Mouse (Mus musculus) Patski (cell line): ENCODE data around the gene Galnt6. TPM values are rescaled to one million over a fixed set of nuclear protein-coding genes. Genes with fewer than 3 reads are reported as not detected.

Experiments used
- ATAC-seq: fragments of 100-300 bp; one replicate; pipeline ENCODE4 v1.8.0; 2021
- CTCF ChIA-PET: fragments of 350-600 bp; sonication (Branson Sonifier 250); formaldehyde crosslinking; loops from one replicate; lab custom pipeline; 2022; ENCODE audit warnings: inconsistent platforms; lab: Charles Lee
- POLR2A ChIA-PET: fragments of 350-600 bp; sonication (Branson Sonifier 250); formaldehyde crosslinking; loops from one replicate; lab custom pipeline; 2022; ENCODE audit warnings: antibody characterized with exemption, inconsistent platforms; lab: Charles Lee
- DNase-seq: peaks from one replicate; pipeline ENCODE4 v3.0.0-alpha.2; 2011; ENCODE audit warnings: low read depth, low spot score
- H3K27me3 ChIP-seq: fragments of 371-371 bp; one replicate; pipeline ENCODE4 v1.5.1; 2021
- CTCF ChIP-seq: fragments of 100-300 bp; IDR thresholded peaks from one replicate; pipeline ENCODE4 v1.5.1; 2021
- in situ Hi-C: fragments of 300-500 bp; cut with MboI; formaldehyde crosslinking; loops from 3 replicates; pipeline ENCODE4 v1.11.1; 2018; ENCODE audit warnings: low pct_unique_long_range_greater_than_20kb, mixed read lengths
- polyA plus RNA-seq: library from polyadenylated mRNA; unstranded; gene quantifications from one replicate; pipeline ENCODE4 v1.2.3, GENCODE M21; 2021

The Galnt6 gene
- polyA plus RNA-seq, 1 experiment from 2014 or later = 0.03 TPM

DNA sequence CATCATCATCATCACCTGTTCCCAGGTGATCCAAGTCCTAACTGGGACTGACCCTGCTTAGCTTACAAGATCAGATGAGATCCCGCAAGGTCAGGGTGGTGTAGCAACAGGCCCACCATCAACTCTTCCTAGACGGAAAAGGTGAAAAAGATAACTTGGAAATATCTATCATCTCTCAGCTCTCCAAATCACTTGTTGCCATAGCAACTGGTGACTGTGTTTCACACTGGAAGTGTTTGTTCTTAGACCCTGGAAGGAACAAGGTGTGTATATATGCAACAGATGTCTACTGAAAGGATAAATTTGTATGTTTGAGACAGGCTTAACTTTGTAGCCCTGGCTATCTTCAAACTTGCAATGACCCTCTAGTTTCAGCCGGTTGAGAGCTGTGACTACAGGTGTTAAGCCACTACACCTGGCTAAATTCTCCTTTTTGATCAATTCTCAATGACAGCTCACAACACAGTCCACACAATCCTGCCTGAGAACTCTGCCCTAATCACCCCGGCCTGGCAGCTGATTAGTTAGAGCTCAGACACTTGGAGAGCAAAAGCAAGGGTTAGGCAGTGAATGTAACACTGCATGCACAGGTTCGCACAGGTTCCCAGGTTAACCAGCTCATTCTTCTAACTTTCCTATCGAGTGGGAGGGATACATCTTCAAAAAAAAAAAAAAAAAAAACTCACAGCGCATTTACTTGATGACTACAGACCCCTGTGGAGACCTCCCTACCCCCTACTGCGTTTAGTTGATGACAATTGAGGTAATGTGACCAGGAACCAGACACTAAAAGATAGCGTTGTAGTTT is 63.6 kb downstream of the Galnt6 start:
- no peak for ATAC-seq

DNA sequence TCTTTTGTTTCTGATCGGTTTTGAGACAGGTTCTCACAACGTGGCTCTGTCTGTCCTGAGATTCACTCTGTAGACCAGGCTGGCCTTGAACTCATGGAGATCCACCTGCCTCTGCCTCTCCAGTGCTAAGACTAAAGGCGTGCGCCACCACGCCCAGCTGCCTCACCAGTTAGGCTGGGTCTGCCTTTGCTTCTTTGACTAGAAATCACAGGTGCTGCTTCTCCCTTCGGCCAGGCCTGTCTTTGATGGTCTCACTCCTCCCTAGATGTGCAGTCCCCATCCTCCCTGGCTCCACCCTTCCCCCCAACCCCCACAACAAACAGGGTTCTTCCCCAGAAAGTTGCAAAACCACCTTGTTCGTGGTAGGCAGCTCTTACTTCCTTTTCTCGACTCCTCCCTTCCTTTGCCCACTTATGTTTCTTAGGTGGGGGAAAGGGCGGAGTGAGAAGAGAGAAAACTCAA is 64.3 kb downstream of the Galnt6 start:
- in situ Hi-C loops = no loop called here
- TF ChIP-seq CTCF = no peak
- POLR2A ChIA-PET = interaction anchor here (1.5 kb wide), 1 partner anchor 13 kb away, joined by 3 read pairs; no protein-coding TSS in a partner anchor
- ATAC-seq (no peak), DNase-seq (no peak)
- H3K27me3 ChIP-seq = no peaks in the 10 kb centered on the region
- CTCF ChIA-PET = interaction anchor here (1.5 kb wide), 1 partner anchor 89 kb away, joined by 3 read pairs; no protein-coding TSS in a partner anchor

More for the DNA sequence above, 63.6 kb downstream of the Galnt6 start:
- ChIA-PET POLR2A (interaction anchor here (0.5 kb wide), 1 partner anchor 15 kb away, joined by 3 read pairs; no protein-coding TSS in a partner anchor), CTCF (interaction anchor here (0.7 to 2.7 kb wide), 4 partner anchors 12 to 532 kb away, joined by 3 to 9 read pairs (median 4); no protein-coding TSS in a partner anchor)
- TF ChIP-seq CTCF = no peak
- no peaks in the 10 kb centered on the region for H3K27me3 ChIP-seq
- in situ Hi-C loops = no loop called here
- no peak for DNase-seq

DNA sequence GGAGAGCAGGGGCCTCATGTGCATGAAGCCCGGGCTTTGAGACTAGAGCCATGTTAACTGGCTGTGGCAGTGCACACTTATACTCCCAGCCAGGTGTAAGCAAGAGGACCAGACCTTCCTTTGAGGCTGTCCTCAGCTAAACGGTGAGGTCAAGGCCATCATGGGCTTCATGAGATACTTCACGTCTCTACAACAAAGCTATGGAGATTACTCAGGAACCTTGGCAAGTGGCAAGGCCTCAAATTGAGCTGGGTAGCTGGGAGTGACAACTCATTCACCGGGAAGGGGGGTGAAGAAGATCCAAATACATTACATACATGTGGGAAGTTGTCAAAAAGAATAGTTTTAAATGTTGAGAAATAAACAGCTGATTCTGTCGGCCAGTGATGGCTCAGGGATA is 68.4 kb downstream of the Galnt6 start:
- no peak for ATAC-seq
- TF ChIP-seq CTCF = no peak
- in situ Hi-C loops = no loop called here
- ChIA-PET CTCF (interaction anchor here (1.4 kb wide), 1 partner anchor 19 kb away, joined by 4 read pairs; no protein-coding TSS in a partner anchor), POLR2A (interaction anchor here (0.7 kb wide), 1 partner anchor 13 kb away, joined by 3 read pairs; no protein-coding TSS in a partner anchor)
- no peaks in the 10 kb centered on the region for H3K27me3 ChIP-seq
- no peak for DNase-seq

DNA sequence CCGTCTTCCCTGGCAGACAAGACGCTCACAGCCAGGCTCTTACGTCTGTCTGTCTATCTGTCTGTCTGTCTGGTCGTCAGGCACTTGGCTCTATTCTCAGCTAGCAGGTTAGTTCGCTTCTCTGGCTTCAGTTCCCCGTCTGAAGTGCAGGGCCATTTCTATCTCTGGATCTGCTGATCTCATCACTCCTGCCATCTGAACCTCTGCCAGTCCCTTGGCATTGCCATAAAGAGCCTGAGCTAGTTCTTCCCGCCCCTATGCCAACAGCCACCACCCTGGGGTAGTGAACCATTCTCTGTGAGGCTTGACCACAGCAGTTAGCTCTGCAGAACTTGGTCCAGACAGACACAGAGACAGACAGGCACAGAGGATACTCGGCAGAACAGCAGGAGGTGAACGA is 68.9 kb downstream of the Galnt6 start:
- POLR2A ChIA-PET = no interaction called here
- TF ChIP-seq CTCF = no peak
- in situ Hi-C loops = no loop called here
- no peak for ATAC-seq
- no peaks in the 10 kb centered on the region for H3K27me3 ChIP-seq
- no peak for DNase-seq
- CTCF ChIA-PET = interaction anchor here (1.1 to 1.4 kb wide), 2 partner anchors 9 to 18 kb away, joined by 3 to 4 read pairs; no protein-coding TSS in a partner anchor

GRCm38 (mm10) chr15:100655201-100655600 is 74.0 kb downstream of the Galnt6 start:
- ATAC-seq = no peak
- POLR2A ChIA-PET = interaction anchor here (0.7 kb wide), 1 partner anchor 10 kb away, joined by 3 read pairs; no protein-coding TSS in a partner anchor
- in situ Hi-C loops = no loop called here
- no peak for TF ChIP-seq CTCF
- H3K27me3 ChIP-seq = no peaks in the 10 kb centered on the region
- DNase-seq = no peak
- CTCF ChIA-PET = no interaction called here

DNA sequence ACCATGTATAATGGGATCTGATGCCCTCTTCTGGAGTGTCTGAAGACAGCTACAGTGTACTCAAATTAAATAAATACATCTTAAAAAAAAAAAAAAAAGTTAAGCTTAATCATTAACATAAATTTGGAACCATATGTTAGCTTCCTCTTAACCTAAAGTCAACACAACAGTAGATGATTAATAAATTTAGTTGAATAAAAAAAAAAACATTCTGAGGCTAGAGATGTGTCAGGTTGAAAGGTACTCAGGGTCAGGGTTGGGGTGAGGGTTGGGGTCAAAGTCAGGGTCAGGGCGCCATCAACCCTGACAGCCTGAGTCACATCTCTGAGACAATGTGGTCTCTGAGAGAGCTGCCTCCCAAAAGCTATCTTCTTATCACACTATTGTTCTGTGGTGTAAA is 74.9 kb downstream of the Galnt6 start:
- in situ Hi-C loops = no loop called here
- DNase-seq = no peak
- TF ChIP-seq CTCF = no peak
- CTCF ChIA-PET = interaction anchor here (2.0 to 2.9 kb wide), 2 partner anchors 9 to 12 kb away, joined by 4 to 9 read pairs; no protein-coding TSS in a partner anchor
- POLR2A ChIA-PET = interaction anchor here (0.6 kb wide), 2 partner anchors 160 to 488 kb away, joined by 3 read pairs; no protein-coding TSS in a partner anchor
- no peaks in the 10 kb centered on the region for H3K27me3 ChIP-seq
- no peak for ATAC-seq

- H3K27me3 ChIP-seq = no peaks in the 10 kb centered on the region
- ChIA-PET POLR2A (interaction anchor here (1.2 kb wide), 1 partner anchor 13 kb away, joined by 3 read pairs; no protein-coding TSS in a partner anchor), CTCF (interaction anchor here (0.8 to 1.8 kb wide), 3 partner anchors 8 to 49 kb away, joined by 3 read pairs; no protein-coding TSS in a partner anchor)
- DNase-seq (no peak), ATAC-seq (no peak)
- TF ChIP-seq CTCF = no peak
- in situ Hi-C loops = no loop called here
These were observed 77.6 kb downstream of the Galnt6 start for GRCm38 (mm10) chr15:100651610-100652009.

- ATAC-seq (no peak), DNase-seq (no peak)
- no peak for TF ChIP-seq CTCF
- in situ Hi-C loops = no loop called here
- no peaks in the 10 kb centered on the region for H3K27me3 ChIP-seq
- POLR2A ChIA-PET = no interaction called here
- CTCF ChIA-PET = interaction anchor here (1.1 kb wide), 1 partner anchor 25 kb away, joined by 3 read pairs; no protein-coding TSS in a partner anchor
These were observed 79.1 kb downstream of the Galnt6 start for GRCm38 (mm10) chr15:100650111-100650510.

GRCm38 (mm10) chr15:100646161-100646560 is 83.0 kb downstream of the Galnt6 start:
- ChIA-PET POLR2A (no interaction called here), CTCF (interaction anchor here (1.2 kb wide), 1 partner anchor 22 kb away, joined by 3 read pairs; no protein-coding TSS in a partner anchor)
- no peak for TF ChIP-seq CTCF
- no peak for DNase-seq
- H3K27me3 ChIP-seq = no peaks in the 10 kb centered on the region
- in situ Hi-C loops = no loop called here
- ATAC-seq = no peak

DNA sequence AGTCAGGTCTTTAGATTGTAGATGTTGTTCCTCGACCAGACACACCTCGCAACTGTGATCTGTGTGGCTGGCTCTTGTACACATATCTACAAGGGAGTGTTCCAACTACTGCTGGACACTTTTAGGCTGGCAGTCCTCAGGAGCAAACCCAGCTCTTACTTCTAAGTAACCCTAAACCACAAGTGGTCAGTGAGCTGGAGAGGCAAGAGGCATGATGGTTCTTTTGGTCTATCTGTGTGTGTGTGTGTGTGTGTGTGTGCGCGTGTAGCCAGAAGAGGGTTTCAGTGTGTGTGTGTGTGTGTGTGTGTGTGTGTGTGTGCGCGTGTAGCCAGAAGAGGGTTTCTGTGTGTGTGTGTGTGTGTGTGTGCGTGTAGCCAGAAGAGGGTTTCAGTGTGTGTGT is 86.7 kb downstream of the Galnt6 start:
- ChIA-PET POLR2A (no interaction called here), CTCF (interaction anchor here (1.5 kb wide), 1 partner anchor 18 kb away, joined by 4 read pairs; no protein-coding TSS in a partner anchor)
- no peaks in the 10 kb centered on the region for H3K27me3 ChIP-seq
- in situ Hi-C loops = no loop called here
- DNase-seq (no peak), ATAC-seq (no peak)
- TF ChIP-seq CTCF = no peak

Other genes starting within 250 kb of the Galnt6 start
- gene Csrnp2, start 233.9 kb downstream of the Galnt6 start, polyA plus RNA-seq = 13.7 TPM
- gene Tfcp2, start 177.4 kb downstream of the Galnt6 start, polyA plus RNA-seq = 35.2 TPM
- gene Pou6f1, start 129.4 kb downstream of the Galnt6 start, polyA plus RNA-seq = 54.5 TPM
- 239 TPM for gene Dazap2, start 114.0 kb downstream of the Galnt6 start, polyA plus RNA-seq
- gene Smagp, start 92.4 kb downstream of the Galnt6 start, polyA plus RNA-seq = 11.7 TPM
- gene Bin2, start 59.8 kb downstream of the Galnt6 start, polyA plus RNA-seq = not detected
- gene Cela1, start 41.5 kb downstream of the Galnt6 start, polyA plus RNA-seq = 4.1 TPM
- gene Slc4a8, start 32.4 kb upstream of the Galnt6 start, polyA plus RNA-seq = 13.1 TPM
- 13.2 TPM for gene Scn8a, start 140.5 kb upstream of the Galnt6 start, polyA plus RNA-seq